Comparison of ENCODE assay signal across 10 mouse cellular contexts in genomic region chr5:48737640-48738039, GRCm38 (mm10).
DNase-seq lines count a peak whose midpoint lies in the region; ATAC-seq and TF ChIP-seq lines count a peak whose summit lies in the region.
"Had no signal": no experiment of that assay in that cellular context is flagged by ENCODE, and none has a peak within 500 bp of the region (broad histone marks: within the 10 kb centered on the region; RNA-seq: fewer than 3 reads in every experiment).

No protein-coding gene starts in this region.

- no peak for DNase-seq in forebrain, embryonic 11.5 days (ENCODE audit: low spot score)
- DNase-seq in layer of hippocampus, adult 9-10 months (ENCODE audit: low spot score): peak; percentile 21
- DNase-seq in layer of hippocampus, adult 9-11 months: no peak
- DNase-seq in Muller cell, postnatal 12 days (ENCODE audit: inconsistent ontology term): peak; percentile 14
- peak; percentile 2 for DNase-seq in kidney, postnatal 14 days
- DNase-seq in right cerebral cortex, adult 18-20 months: no peak
- no peak for DNase-seq in gastrocnemius, adult 2 months

- TF ChIP-seq CTCF in gastrocnemius, adult 2 months (IDR thresholded peaks at IDR 0.05): no peak

- no peak overlapping the region for H3K27ac ChIP-seq in forebrain, embryonic 11.5 days (ENCODE audit: low read depth, low read length)
- H3K27ac ChIP-seq in forebrain, embryonic 13.5 days: no peak overlapping the region
- H3K27ac ChIP-seq in gastrocnemius, adult 2 months: no peak overlapping the region
- H3K27ac ChIP-seq: embryonic facial prominence, embryonic 15.5 days had no signal

- H3K4me3 ChIP-seq in forebrain, embryonic 11.5 days (ENCODE audit: low read depth, low read length): no peak overlapping the region
- no peak overlapping the region for H3K4me3 ChIP-seq in forebrain, embryonic 13.5 days
- no peak overlapping the region for H3K4me3 ChIP-seq in gastrocnemius, adult 2 months
- H3K4me3 ChIP-seq: embryonic facial prominence, embryonic 15.5 days had no signal

- ATAC-seq in forebrain, embryonic 11.5 days (replicated peaks; ENCODE audit: low FRiP score): peak; percentile 30; the same call in 1 of the 2 replicates
- ATAC-seq in forebrain, embryonic 13.5 days: no peak
- ATAC-seq: inflammation-experienced regulatory T-cells, adult 6 months had no signal

- H3K9me3 ChIP-seq in forebrain, embryonic 11.5 days (ENCODE audit: control insufficient read depth, low read length): no peaks in the 10 kb centered on the region
- H3K9me3 ChIP-seq in forebrain, embryonic 13.5 days (replicated peaks): no peaks in the 10 kb centered on the region
- H3K9me3 ChIP-seq: embryonic facial prominence, embryonic 15.5 days had no signal

- no peak overlapping the region for H3K4me2 ChIP-seq in forebrain, embryonic 11.5 days (ENCODE audit: low read depth, low read length, severe bottlenecking)
- no peak overlapping the region for H3K4me2 ChIP-seq in forebrain, embryonic 13.5 days
- H3K4me2 ChIP-seq: embryonic facial prominence, embryonic 15.5 days had no signal

- H3K27me3 ChIP-seq in forebrain, embryonic 11.5 days (ENCODE audit: control insufficient read depth, insufficient read depth, low read length): no peaks in the 10 kb centered on the region
- H3K27me3 ChIP-seq in forebrain, embryonic 13.5 days: no peaks in the 10 kb centered on the region
- H3K27me3 ChIP-seq: embryonic facial prominence, embryonic 15.5 days had no signal

- intact Hi-C loops in gastrocnemius, adult 2 months (cut with DNase I): no loop called here

- H3K36me3 ChIP-seq in forebrain, embryonic 11.5 days (ENCODE audit: control insufficient read depth, insufficient read depth, low read length): no peaks in the 10 kb centered on the region
- no peaks in the 10 kb centered on the region for H3K36me3 ChIP-seq in forebrain, embryonic 13.5 days (ENCODE audit: poor library complexity, severe bottlenecking)
- H3K36me3 ChIP-seq: embryonic facial prominence, embryonic 15.5 days had no signal

- 53% methylated on average over 2 of the region's 2 CpGs for WGBS in forebrain, embryonic 11.5 days
- WGBS in forebrain, embryonic 13.5 days: 60% methylated on average over 2 of the region's 2 CpGs

- H3K9ac ChIP-seq in forebrain, embryonic 11.5 days (ENCODE audit: low read length): no peak overlapping the region
- no peak overlapping the region for H3K9ac ChIP-seq in forebrain, embryonic 13.5 days
- H3K9ac ChIP-seq: embryonic facial prominence, embryonic 15.5 days had no signal

- H3K4me1 ChIP-seq in forebrain, embryonic 11.5 days (replicated peaks; ENCODE audit: control insufficient read depth, insufficient read depth, low read length): no peaks in the 10 kb centered on the region
- H3K4me1 ChIP-seq in forebrain, embryonic 13.5 days: no peaks in the 10 kb centered on the region
- H3K4me1 ChIP-seq: embryonic facial prominence, embryonic 15.5 days had no signal

Comparison
In these comparisons a context has a peak if more than half of its experiments do, and no peak if none do; other contexts are left out.
1. DNase-seq: peak in layer of hippocampus, adult 9-10 months (single experiment), Muller cell, postnatal 12 days (single experiment) and kidney, postnatal 14 days (single experiment); none in forebrain, embryonic 11.5 days (single experiment), layer of hippocampus, adult 9-11 months (single experiment), right cerebral cortex, adult 18-20 months (single experiment) and gastrocnemius, adult 2 months (single experiment).